30 mouse cellular contexts compared by ENCODE assay signal in the genomic region with DNA sequence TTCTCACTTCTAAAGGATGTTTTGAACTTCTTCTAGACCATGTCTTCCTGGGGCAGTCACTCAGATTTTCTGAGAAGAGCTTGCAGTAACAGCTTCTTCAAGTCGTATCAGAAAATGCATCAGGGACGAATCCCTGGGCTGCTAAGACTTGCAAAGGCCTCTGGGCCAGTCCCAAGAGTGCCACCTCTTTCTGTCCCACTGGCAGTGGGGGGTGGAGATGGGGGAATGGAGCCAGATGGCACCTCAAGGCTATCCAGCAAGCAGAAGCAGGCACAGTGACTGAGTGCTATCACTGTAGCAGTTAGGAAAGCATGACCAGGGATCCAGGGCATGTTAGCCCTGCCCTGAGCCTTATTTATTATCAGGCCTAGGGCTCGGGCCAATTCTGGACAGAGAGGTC. TPM values are rescaled to one million over a fixed set of nuclear protein-coding genes. Genes with fewer than 3 reads are reported as not detected.
DNase-seq lines count a peak whose midpoint lies in the region; TF ChIP-seq lines count a peak whose summit lies in the region.
"Had no signal": no experiment of that assay in that cellular context is flagged by ENCODE, and none has a peak within 500 bp of the region (broad histone marks: within the 10 kb centered on the region; RNA-seq: fewer than 3 reads in every experiment).

No protein-coding gene starts in this region.

- intact Hi-C loops in gastrocnemius, adult 2 months (cut with DNase I), result no loop called here
- intact Hi-C loops in gastrocnemius, postnatal 14 days (cut with DNase I; ENCODE audit: low total_unique reads), result no loop called here

- H3K27ac ChIP-seq in gastrocnemius, adult 2 months, result no peak overlapping the region
- H3K27ac ChIP-seq: forebrain, embryonic 15.5 days; hindbrain, embryonic 10.5 days; limb, embryonic 15.5 days; neural tube, embryonic 13.5 days had no signal

- no peak for TF ChIP-seq CTCF in gastrocnemius, adult 2 months (IDR thresholded peaks at IDR 0.05)

- peak; percentile 79 for DNase-seq in adrenal gland, adult 2 months
- no peak for DNase-seq in adrenal gland, postnatal 4 days (ENCODE audit: low spot score in 2 of 2)
- peak; percentile 0 for DNase-seq in gastrocnemius, adult 2 months
- DNase-seq in gastrocnemius, postnatal 14 days, result no peak
- peak; percentile 72 to 75 for DNase-seq in adrenal gland, postnatal 36 days
- DNase-seq in gonadal fat pad, adult 2 months (ENCODE audit: low read depth), result peak; percentile 37
- no peak for DNase-seq in spleen, postnatal 36 days (ENCODE audit: low spot score in 2 of 2)
- DNase-seq: kidney, adult 9 months; kidney, postnatal 14 days; left cerebral cortex, postnatal 4 days; lung, postnatal 4 days; right cerebral cortex, adult 18-20 months; thymus, adult 18-20 months; thymus, postnatal 36 days had no signal

- no peak overlapping the region for H3K4me3 ChIP-seq in gastrocnemius, adult 2 months
- H3K4me3 ChIP-seq: forebrain, embryonic 15.5 days; hindbrain, embryonic 10.5 days; limb, embryonic 15.5 days; myocyte; neural tube, embryonic 13.5 days had no signal

RNA-seq across cellular contexts. Expression of a gene that starts 11.8 kb away (rescaled TPM):
- total RNA-seq in adrenal gland, adult 2 months (2021), result 100 to 1,000 TPM in 1 of 2 experiments, 10 to 100 TPM in 1; 79.6 to 102 TPM
- 52.2 and 54.0 TPM in 2 replicates for polyA plus RNA-seq in adrenal gland, adult 2 months (2012; rRNA removed)
- 100 to 1,000 TPM; 101 to 106 TPM for total RNA-seq in adrenal gland, postnatal 4 days (2021)
- total RNA-seq in gastrocnemius, adult 2 months (2021), result 10 to 100 TPM; 55.4 to 59.0 TPM
- 10 to 100 TPM; 46.9 to 49.9 TPM for total RNA-seq in gastrocnemius, postnatal 14 days (2021)
- total RNA-seq in adrenal gland, postnatal 36 days (2021), result 100 to 1,000 TPM in 1 of 2 experiments, 10 to 100 TPM in 1; 92.5 to 108 TPM
- 76.2 and 82.5 TPM in 2 replicates for polyA plus RNA-seq in gonadal fat pad, adult 2 months (2012; rRNA removed)

RNA-seq across cellular contexts. Expression of a gene that starts 11.9 kb away (rescaled TPM):
- 10 to 100 TPM; 45.5 to 46.2 TPM for total RNA-seq in adrenal gland, adult 2 months (2021)
- 83.9 and 86.5 TPM in 2 replicates for polyA plus RNA-seq in adrenal gland, adult 2 months (2012; rRNA removed)
- 10 to 100 TPM; 36.9 to 49.1 TPM for total RNA-seq in adrenal gland, postnatal 4 days (2021)
- total RNA-seq in gastrocnemius, adult 2 months (2021), result 1 to 10 TPM; 4.7 to 6.2 TPM
- total RNA-seq in gastrocnemius, postnatal 14 days (2021), result 1 to 10 TPM; 6.9 to 8.1 TPM
- 10 to 100 TPM; 30.0 to 53.3 TPM for total RNA-seq in adrenal gland, postnatal 36 days (2021)
- polyA plus RNA-seq in gonadal fat pad, adult 2 months (2012; rRNA removed), result 103 and 120 TPM in 2 replicates

RNA-seq across cellular contexts. Expression of a gene that starts 12.1 kb away (rescaled TPM):
- 1 to 10 TPM; 5.0 to 6.9 TPM for total RNA-seq in adrenal gland, adult 2 months (2021)
- polyA plus RNA-seq in adrenal gland, adult 2 months (2012; rRNA removed), result 8.5 and 11.4 TPM in 2 replicates
- total RNA-seq in adrenal gland, postnatal 4 days (2021), result 10 to 100 TPM; 11.8 to 12.2 TPM
- 1 to 10 TPM; 1.0 TPM for total RNA-seq in gastrocnemius, adult 2 months (2021)
- total RNA-seq in gastrocnemius, postnatal 14 days (2021), result 1 to 10 TPM; 1.1 to 2.2 TPM
- 1 to 10 TPM; 4.4 to 4.5 TPM for total RNA-seq in adrenal gland, postnatal 36 days (2021)
- polyA plus RNA-seq in gonadal fat pad, adult 2 months (2012; rRNA removed), result 16.6 and 24.0 TPM in 2 replicates

RNA-seq across cellular contexts. Expression of a gene that starts 26.9 kb away (rescaled TPM):
- 1 to 10 TPM; 2.2 to 4.6 TPM for total RNA-seq in adrenal gland, adult 2 months (2021)
- polyA plus RNA-seq in adrenal gland, adult 2 months (2012; rRNA removed), result not detected in 2 replicates
- 1 to 10 TPM; 6.2 to 8.1 TPM for total RNA-seq in adrenal gland, postnatal 4 days (2021)
- total RNA-seq in gastrocnemius, adult 2 months (2021), result 1 to 10 TPM; 1.9 to 2.1 TPM
- total RNA-seq in gastrocnemius, postnatal 14 days (2021), result 1 to 10 TPM in 1 of 2 experiments, under 1 TPM in 1; 0.88 to 1.8 TPM
- total RNA-seq in adrenal gland, postnatal 36 days (2021), result 1 to 10 TPM; 4.1 to 6.6 TPM
- not detected in 2 replicates for polyA plus RNA-seq in gonadal fat pad, adult 2 months (2012; rRNA removed)
- polyA plus RNA-seq: activated CD4-positive, CD25-positive, alpha-beta regulatory T cell, adult 4 months; brain, embryonic 14.5 days; embryonic facial prominence, embryonic 14.5 days; forebrain, embryonic 15.5 days; heart, embryonic 11.5 days; heart, postnatal 0 days; hindbrain, embryonic 10.5 days; hindbrain, embryonic 16.5 days; intestine, embryonic 16.5 days; limb, embryonic 15.5 days; liver, embryonic 16.5 days; lung, embryonic 16.5 days; midbrain, embryonic 16.5 days; neural tube, embryonic 13.5 days; stomach, embryonic 16.5 days had no signal

RNA-seq across cellular contexts. Expression of a gene that starts 35.8 kb away (rescaled TPM):
- 10 to 100 TPM; 36.0 to 42.6 TPM for total RNA-seq in adrenal gland, adult 2 months (2021)
- 12.6 and 15.9 TPM in 2 replicates for polyA plus RNA-seq in adrenal gland, adult 2 months (2012; rRNA removed)
- 10 to 100 TPM; 63.9 to 64.9 TPM for total RNA-seq in adrenal gland, postnatal 4 days (2021)
- 10 to 100 TPM; 15.3 to 20.8 TPM for total RNA-seq in gastrocnemius, adult 2 months (2021)
- total RNA-seq in gastrocnemius, postnatal 14 days (2021), result 10 to 100 TPM; 15.6 to 17.4 TPM
- 10 to 100 TPM; 36.0 TPM for total RNA-seq in adrenal gland, postnatal 36 days (2021)
- polyA plus RNA-seq in gonadal fat pad, adult 2 months (2012; rRNA removed), result 7.6 and 11.8 TPM in 2 replicates

Comparison
In these comparisons a context has a peak if more than half of its experiments do, and no peak if none do; other contexts are left out.
1. DNase-seq: peak in adrenal gland, adult 2 months (single experiment), gastrocnemius, adult 2 months (single experiment), adrenal gland, postnatal 36 days (2 of 2) and gonadal fat pad, adult 2 months (single experiment); none in adrenal gland, postnatal 4 days (0 of 2), gastrocnemius, postnatal 14 days (single experiment) and spleen, postnatal 36 days (0 of 2).